Mouse (Mus musculus) layer of hippocampus, adult 2 months (tissue): Measurements from ENCODE around the gene Strip2. TPM values are rescaled to one million over a fixed set of nuclear protein-coding genes. Genes with fewer than 3 reads are reported as not detected.

Experiments used
- DNase-seq, 2 experiments: peaks; one replicate each; pipeline ENCODE4 v3.0.0; 2022; ENCODE audit warnings: low spot score in 2 of 2
- H3K27ac ChIP-seq: fragments of 200-600 bp; 2 replicates; pipeline ENCODE4 v1.8.1; 2022
- H3K4me3 ChIP-seq: fragments of 200-600 bp; 2 replicates; pipeline ENCODE4 v1.8.1; 2022; ENCODE audit warnings: mild to moderate bottlenecking
- CTCF ChIP-seq: fragments of 200-600 bp; conservative IDR thresholded peaks from 2 replicates; pipeline ENCODE4 v1.8.1; 2022; ENCODE audit warnings: antibody characterized with exemption, mild to moderate bottlenecking, moderate library complexity
- long read RNA-seq, 2 experiments: library from polyadenylated mRNA; stranded (forward); transcript quantifications; one replicate each; pipeline ENCODE4 v2.0.0; 2021; ENCODE audit warnings: borderline mapping rate in 2 of 2
- total RNA-seq, 2 experiments: library from RNA; stranded (reverse); gene quantifications; 2 replicates each; pipeline ENCODE4 v1.2.3; 2021

Gene Strip2
- total RNA-seq, result 10 to 100 TPM; 27.8 to 30.3 TPM
- long read RNA-seq, experiment 1, full-length matches to known transcripts, result 5 of 12 reads
- long read RNA-seq, experiment 1, partial matches to known transcripts, result 6 of 12 reads
- long read RNA-seq, experiment 1, other reads (novel, unspliced or antisense), result 1 of 12 reads
- long read RNA-seq, experiment 2, full-length matches to known transcripts, result 10 of 17 reads
- long read RNA-seq, experiment 2, partial matches to known transcripts, result 3 of 17 reads
- long read RNA-seq, experiment 2, other reads (novel, unspliced or antisense), result 4 of 17 reads

DNA sequence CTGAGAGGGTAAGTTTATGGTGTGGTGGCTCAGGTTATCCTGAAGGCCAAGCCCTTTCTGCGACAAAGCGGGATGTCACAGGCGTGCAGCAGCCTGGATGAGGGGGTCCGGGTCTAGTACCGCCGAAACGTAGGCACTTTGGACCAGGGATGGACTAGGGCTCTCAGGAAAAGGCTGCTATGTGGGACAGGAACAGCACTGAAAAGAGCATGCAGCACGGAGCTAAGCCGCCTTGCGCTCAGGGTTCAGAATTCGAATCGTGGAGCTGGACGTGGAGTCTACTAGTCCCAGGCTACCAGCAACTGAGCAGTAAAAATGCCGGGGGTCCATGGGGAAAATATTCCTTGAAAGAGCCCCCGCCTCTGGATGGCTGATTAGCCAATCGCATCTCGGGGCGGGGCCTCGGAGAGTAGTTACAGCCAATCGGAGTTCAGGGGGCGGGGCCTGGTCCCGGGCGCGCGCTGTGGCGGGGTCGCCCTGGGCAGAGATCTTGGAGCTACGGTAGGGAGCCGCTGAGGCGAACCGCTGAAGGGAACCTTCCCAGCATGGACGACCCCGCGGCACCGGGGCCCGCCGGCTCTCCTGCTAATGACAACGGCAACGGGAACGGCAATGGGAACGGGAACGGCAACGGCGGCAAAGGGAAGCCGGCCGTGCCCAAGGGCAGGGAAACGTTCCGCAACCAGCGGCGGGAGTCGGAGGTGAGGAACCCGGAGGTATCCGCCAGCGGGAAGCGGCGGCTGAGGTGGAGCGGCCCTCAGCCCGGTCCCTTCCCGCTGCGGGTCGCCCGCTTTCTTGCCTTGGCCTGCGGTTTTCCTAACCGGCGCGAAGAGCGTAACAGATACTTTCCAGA, at the start of gene Strip2:
TSS of gene Strip2 (plus strand) at position 483 of the 853 bp plus-strand sequence.
- TF ChIP-seq CTCF, result no peak
- peak; percentile 89 to 90 for DNase-seq
- Histone ChIP-seq H3K4me3 (peak within 1 kb of the TSS; percentile 75), H3K27ac (peak within 1 kb of the TSS; percentile 28; the same call in 1 of the 2 replicates)

DNA sequence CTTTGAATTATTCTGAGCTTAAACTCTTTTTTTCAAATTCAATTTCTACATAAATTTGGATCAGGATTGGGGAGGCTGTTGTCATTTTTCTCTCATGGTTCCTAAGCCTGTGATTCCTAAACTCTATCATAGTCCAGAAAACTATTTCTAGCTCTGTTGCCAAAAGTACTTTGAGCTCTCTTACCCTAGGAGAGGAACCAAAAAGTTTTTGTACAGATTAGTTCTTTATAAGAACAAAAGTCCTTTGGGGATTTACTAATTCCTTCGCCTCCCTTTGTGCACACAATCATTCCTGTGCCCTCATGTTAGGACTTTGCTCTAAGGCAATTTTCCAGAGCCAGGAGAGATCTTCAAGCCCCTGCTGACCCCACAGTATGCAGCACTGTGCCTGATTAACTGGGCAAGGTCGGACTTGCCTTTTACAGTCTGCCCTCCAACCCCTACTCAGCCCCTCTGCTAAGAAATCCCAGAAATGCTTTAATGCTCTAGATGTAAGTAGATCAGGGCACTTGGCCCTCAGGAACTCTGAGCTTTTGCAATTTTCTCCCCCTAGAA, 48.4 kb upstream of the Strip2 start:
- TF ChIP-seq CTCF, result no peak

DNA sequence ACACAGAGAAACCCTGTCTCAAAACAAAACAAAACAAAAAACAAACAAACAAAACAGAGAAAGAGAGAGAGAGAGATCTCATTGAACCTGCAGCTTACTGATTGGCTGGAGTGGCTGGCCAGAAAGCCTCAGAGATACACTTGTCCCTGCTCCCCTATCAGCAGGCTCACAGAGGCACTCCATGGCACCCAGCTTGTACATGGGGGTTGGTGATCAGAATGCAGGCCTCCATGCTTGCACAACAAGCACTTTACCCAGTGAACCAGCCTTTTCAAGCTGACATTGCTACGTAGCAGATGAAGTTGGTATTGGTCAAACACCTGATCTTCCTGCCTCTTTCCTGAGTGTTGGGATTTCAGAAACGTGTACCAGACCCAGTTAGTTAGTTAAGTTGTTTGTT, 43.2 kb upstream of the Strip2 start:
- TF ChIP-seq CTCF, result no peak
- Histone ChIP-seq H3K4me3 (no peak overlapping the region), H3K27ac (no peak overlapping the region)
- DNase-seq, result no peak

More for the DNA sequence above, 48.4 kb upstream of the Strip2 start:
- DNase-seq, result no peak
- Histone ChIP-seq H3K27ac (no peak overlapping the region), H3K4me3 (no peak overlapping the region)

- Histone ChIP-seq H3K4me3 (no peak overlapping the region), H3K27ac (no peak overlapping the region)
- TF ChIP-seq CTCF, result no peak
- DNase-seq, result no peak
Measured at GRCm38 (mm10) chr6:29875576-29875975, 41.2 kb upstream of the Strip2 start.

GRCm38 (mm10) chr6:29876782-29877181, 40.0 kb upstream of the Strip2 start:
- no peak for DNase-seq
- no peak overlapping the region for H3K27ac ChIP-seq
- no peak for TF ChIP-seq CTCF
- no peak overlapping the region for H3K4me3 ChIP-seq

DNA sequence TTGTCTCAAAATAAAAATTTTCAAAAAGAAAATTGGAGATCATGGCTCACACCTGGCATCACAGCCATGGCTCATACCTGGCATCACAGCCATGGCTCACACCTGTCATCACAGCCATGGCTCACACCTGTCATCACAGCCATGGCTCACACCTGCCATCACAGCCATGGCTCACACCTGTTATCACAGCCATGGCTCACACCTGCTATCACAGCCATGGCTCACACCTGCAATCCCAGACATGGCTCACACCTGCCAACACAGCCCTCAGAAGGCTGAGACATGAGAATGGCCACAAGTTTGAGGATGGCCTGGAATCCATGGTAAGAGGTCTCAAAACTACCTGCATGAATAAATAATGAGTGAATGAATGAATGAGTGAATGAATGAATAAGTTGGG, 37.2 kb upstream of the Strip2 start:
- H3K27ac ChIP-seq, result no peak overlapping the region
- no peak overlapping the region for H3K4me3 ChIP-seq
- no peak for TF ChIP-seq CTCF
- no peak for DNase-seq

- no peak overlapping the region for H3K4me3 ChIP-seq
- no peak for DNase-seq
- TF ChIP-seq CTCF, result no peak
- H3K27ac ChIP-seq, result no peak overlapping the region
Measured at GRCm38 (mm10) chr6:29880796-29881195, 36.0 kb upstream of the Strip2 start.

GRCm38 (mm10) chr6:29881936-29882335, 34.9 kb upstream of the Strip2 start:
- no peak for TF ChIP-seq CTCF
- DNase-seq, result no peak
- no peak overlapping the region for H3K4me3 ChIP-seq
- H3K27ac ChIP-seq, result no peak overlapping the region

DNA sequence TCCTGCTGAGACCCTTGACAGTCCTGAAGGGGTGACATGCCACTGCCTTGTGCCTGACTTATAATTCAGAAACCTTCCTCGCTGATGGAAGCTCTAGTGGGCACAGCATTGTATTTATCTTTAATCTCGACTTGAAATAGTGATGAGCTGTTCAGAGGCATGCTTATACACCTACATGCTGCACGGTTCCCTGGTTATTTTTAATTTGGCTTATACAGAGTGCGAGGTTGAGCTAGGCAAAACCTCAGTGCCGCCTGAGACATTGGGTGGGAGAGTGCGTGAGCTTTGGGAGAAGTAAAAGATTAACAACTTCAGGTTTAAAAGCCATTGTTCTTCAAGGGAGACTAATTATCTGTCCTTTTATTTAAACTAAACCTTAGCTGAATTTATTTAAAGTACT, 33.9 kb upstream of the Strip2 start:
- no peak for DNase-seq
- Histone ChIP-seq H3K27ac (no peak overlapping the region), H3K4me3 (no peak overlapping the region)
- no peak for TF ChIP-seq CTCF

GRCm38 (mm10) chr6:29891151-29891550, 25.7 kb upstream of the Strip2 start:
- Histone ChIP-seq H3K27ac (peak overlapping the region; percentile 83), H3K4me3 (no peak overlapping the region; the same call in 1 of the 2 replicates)
- TF ChIP-seq CTCF, result no peak
- DNase-seq, result peak; percentile 55 to 60

GRCm38 (mm10) chr6:29896976-29897375, 19.8 kb upstream of the Strip2 start:
- TF ChIP-seq CTCF, result no peak
- DNase-seq, result no peak
- Histone ChIP-seq H3K4me3 (no peak overlapping the region), H3K27ac (no peak overlapping the region)

GRCm38 (mm10) chr6:29901450-29901849, 15.4 kb upstream of the Strip2 start:
- no peak for DNase-seq
- Histone ChIP-seq H3K27ac (no peak overlapping the region), H3K4me3 (no peak overlapping the region)
- no peak for TF ChIP-seq CTCF

DNA sequence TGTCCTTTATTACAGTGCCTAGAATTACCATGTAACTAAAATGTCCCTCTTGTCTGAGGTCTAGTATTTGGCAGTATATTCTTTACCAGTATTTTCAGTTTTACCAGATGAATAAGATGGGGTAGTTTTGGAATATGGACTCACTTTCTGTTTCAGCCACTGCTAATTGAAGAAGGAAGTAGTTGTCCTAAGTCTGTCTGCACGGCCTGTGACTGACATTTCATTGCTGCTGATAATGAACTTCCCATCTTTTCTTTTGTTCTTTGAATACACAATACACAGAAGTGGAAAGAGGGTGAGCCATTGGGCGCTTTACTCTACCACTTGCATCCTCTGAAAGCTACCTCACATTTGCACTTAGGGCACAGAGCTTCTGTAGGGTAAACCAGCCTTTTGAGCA, 14.6 kb upstream of the Strip2 start:
- DNase-seq, result no peak
- Histone ChIP-seq H3K27ac (no peak overlapping the region), H3K4me3 (no peak overlapping the region)
- no peak for TF ChIP-seq CTCF
